Mouse (Mus musculus): ENCODE measurements around the gene Aip. TPM values are rescaled to one million over a fixed set of nuclear protein-coding genes. Genes with fewer than 3 reads are reported as not detected.
"Not testable (repeated sequence)": the region's sequence is repeated elsewhere in the genome, so short reads cannot be mapped to it uniquely, and the experiment has no call there.

Gene Aip
- polyA plus RNA-seq, 1 experiment from 2014 or later: 104 TPM

DNA sequence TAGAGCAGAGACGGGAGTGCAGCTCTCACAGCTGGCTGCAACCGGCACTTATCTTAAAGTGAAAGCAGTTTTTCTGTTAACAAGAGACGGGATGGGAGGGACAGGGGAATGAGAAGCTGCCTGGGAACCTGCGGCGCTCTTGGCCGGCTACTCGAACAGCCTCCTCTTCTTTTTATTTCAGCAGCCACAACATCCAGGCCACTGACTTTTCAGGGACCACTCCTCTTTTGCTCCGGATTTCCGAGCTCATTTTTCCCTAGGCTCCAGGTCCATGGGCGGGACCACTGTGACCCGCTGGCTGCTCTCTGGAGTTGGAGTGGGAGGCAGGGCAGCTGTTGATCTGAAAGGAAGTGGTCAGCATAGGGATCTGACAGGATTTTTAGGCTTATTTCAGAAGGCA is 61.2 kb downstream of the Aip start:
- not testable (repeated sequence) for H3K9me3 ChIP-seq; H3K27ac ChIP-seq; H3K9ac ChIP-seq; H3K4me2 ChIP-seq; H3K4me1 ChIP-seq; H3K4me3 ChIP-seq; H3K36me3 ChIP-seq; H3K27me3 ChIP-seq; ATAC-seq (ENCODE audit: borderline replicate concordance, extremely low read depth, low FRiP score, low TSS enrichment)
- 7% methylated on average over 7 of the region's 11 CpGs for WGBS

Other genes with a start within 250 kb of the Aip start
- 46.6 and 53.1 TPM in 2 replicates for gene Tcirg1, start 218.7 kb downstream of the Aip start, polyA plus RNA-seq (2015; fragmentation: Nextera tagmentation; extraction: Ambion mirVana)
- gene Ndufs8, start 213.1 kb downstream of the Aip start, polyA plus RNA-seq (2015; fragmentation: Nextera tagmentation; extraction: Ambion mirVana): 303 and 306 TPM in 2 replicates
- 3.5 and 4.6 TPM in 2 replicates for gene Aldh3b1, start 196.1 kb downstream of the Aip start, polyA plus RNA-seq (2015; fragmentation: Nextera tagmentation; extraction: Ambion mirVana)
- 18.4 and 22.3 TPM in 2 replicates for gene Unc93b1, start 190.7 kb downstream of the Aip start, polyA plus RNA-seq (2015; fragmentation: Nextera tagmentation; extraction: Ambion mirVana)
- gene Aldh3b3, start 167.2 kb downstream of the Aip start, polyA plus RNA-seq (2015; fragmentation: Nextera tagmentation; extraction: Ambion mirVana): 0.11 and 0.13 TPM in 2 replicates
- 1.3 and 1.5 TPM in 2 replicates for gene Aldh3b2, start 153.5 kb downstream of the Aip start, polyA plus RNA-seq (2015; fragmentation: Nextera tagmentation; extraction: Ambion mirVana)
- 11.1 and 12.5 TPM in 2 replicates for gene Acy3, start 139.3 kb downstream of the Aip start, polyA plus RNA-seq (2015; fragmentation: Nextera tagmentation; extraction: Ambion mirVana)
- gene Tbx10, start 133.1 kb downstream of the Aip start, polyA plus RNA-seq (2015; fragmentation: Nextera tagmentation; extraction: Ambion mirVana): not detected in 2 replicates
- gene Nudt8, start 125.3 kb downstream of the Aip start, polyA plus RNA-seq (2015; fragmentation: Nextera tagmentation; extraction: Ambion mirVana): 25.9 and 28.0 TPM in 2 replicates
- 2.3 and 2.4 TPM in 2 replicates for gene Gm49405, start 125.2 kb downstream of the Aip start, polyA plus RNA-seq (2015; fragmentation: Nextera tagmentation; extraction: Ambion mirVana)
- 3.6 and 4.9 TPM in 2 replicates for gene Doc2g, start 122.5 kb downstream of the Aip start, polyA plus RNA-seq (2015; fragmentation: Nextera tagmentation; extraction: Ambion mirVana)
- 191 and 199 TPM in 2 replicates for gene Ndufv1, start 113.1 kb downstream of the Aip start, polyA plus RNA-seq (2015; fragmentation: Nextera tagmentation; extraction: Ambion mirVana)
- 470 and 486 TPM in 2 replicates for gene Gstp1, start 87.9 kb downstream of the Aip start, polyA plus RNA-seq (2015; fragmentation: Nextera tagmentation; extraction: Ambion mirVana)
- 3.9 and 5.2 TPM in 2 replicates for gene Gstp2, start 79.8 kb downstream of the Aip start, polyA plus RNA-seq (2015; fragmentation: Nextera tagmentation; extraction: Ambion mirVana)
- 0.22 and 0.83 TPM in 2 replicates for gene Gstp3, start 66.3 kb downstream of the Aip start, polyA plus RNA-seq (2015; fragmentation: Nextera tagmentation; extraction: Ambion mirVana)
- not detected in 2 replicates for gene Cabp2, start 44.3 kb downstream of the Aip start, polyA plus RNA-seq (2015; fragmentation: Nextera tagmentation; extraction: Ambion mirVana)
- 100 and 103 TPM in 2 replicates for gene Cdk2ap2, start 28.7 kb downstream of the Aip start, polyA plus RNA-seq (2015; fragmentation: Nextera tagmentation; extraction: Ambion mirVana)
- 12.5 and 13.8 TPM in 2 replicates for gene Pitpnm1, start 25.9 kb downstream of the Aip start, polyA plus RNA-seq (2015; fragmentation: Nextera tagmentation; extraction: Ambion mirVana)
- gene Gpr152, start 13.9 kb upstream of the Aip start, polyA plus RNA-seq (2015; fragmentation: Nextera tagmentation; extraction: Ambion mirVana): not detected in 2 replicates
- gene Cabp4, start 18.2 kb upstream of the Aip start, polyA plus RNA-seq (2015; fragmentation: Nextera tagmentation; extraction: Ambion mirVana): 0.11 TPM in 1 of 2 replicates, not detected in the other
- gene Coro1b, start 22.8 kb upstream of the Aip start, polyA plus RNA-seq (2015; fragmentation: Nextera tagmentation; extraction: Ambion mirVana): 157 and 168 TPM in 2 replicates
- gene Ptprcap, start 27.7 kb upstream of the Aip start, polyA plus RNA-seq (2015; fragmentation: Nextera tagmentation; extraction: Ambion mirVana): 3.4 and 13.5 TPM in 2 replicates
- 45.0 and 49.4 TPM in 2 replicates for gene Rps6kb2, start 37.5 kb upstream of the Aip start, polyA plus RNA-seq (2015; fragmentation: Nextera tagmentation; extraction: Ambion mirVana)
- 2.4 and 2.8 TPM in 2 replicates for gene Carns1, start 49.6 kb upstream of the Aip start, polyA plus RNA-seq (2015; fragmentation: Nextera tagmentation; extraction: Ambion mirVana)
- 2.5 and 6.7 TPM in 2 replicates for gene Tbc1d10c, start 65.4 kb upstream of the Aip start, polyA plus RNA-seq (2015; fragmentation: Nextera tagmentation; extraction: Ambion mirVana)
- 974 TPM in 2 replicates for gene Ppp1ca, start 66.2 kb upstream of the Aip start, polyA plus RNA-seq (2015; fragmentation: Nextera tagmentation; extraction: Ambion mirVana)
- 32.5 and 34.7 TPM in 2 replicates for gene Rad9a, start 75.8 kb upstream of the Aip start, polyA plus RNA-seq (2015; fragmentation: Nextera tagmentation; extraction: Ambion mirVana)
- 4.7 and 5.5 TPM in 2 replicates for gene Clcf1, start 88.4 kb upstream of the Aip start, polyA plus RNA-seq (2015; fragmentation: Nextera tagmentation; extraction: Ambion mirVana)
- not detected in 2 replicates for gene AC109138.7, start 88.5 kb upstream of the Aip start, polyA plus RNA-seq (2015; fragmentation: Nextera tagmentation; extraction: Ambion mirVana)
- 27.6 and 32.4 TPM in 2 replicates for gene Pold4, start 106.0 kb upstream of the Aip start, polyA plus RNA-seq (2015; fragmentation: Nextera tagmentation; extraction: Ambion mirVana)
- 15.2 and 16.9 TPM in 2 replicates for gene Ssh3, start 143.3 kb upstream of the Aip start, polyA plus RNA-seq (2015; fragmentation: Nextera tagmentation; extraction: Ambion mirVana)
- gene Ankrd13d, start 157.3 kb upstream of the Aip start, polyA plus RNA-seq (2015; fragmentation: Nextera tagmentation; extraction: Ambion mirVana): 3.3 and 4.2 TPM in 2 replicates
- 16.2 and 16.7 TPM in 2 replicates for gene Grk2, start 180.4 kb upstream of the Aip start, polyA plus RNA-seq (2015; fragmentation: Nextera tagmentation; extraction: Ambion mirVana)

All from lung, embryonic 15.5 days (tissue).